Mouse (Mus musculus): ENCODE measurements around the gene Map3k12. TPM values are rescaled to one million over a fixed set of nuclear protein-coding genes. Genes with fewer than 3 reads are reported as not detected.

The Map3k12 gene
- polyA plus RNA-seq, 1 experiment from 2014 or later = 37.6 TPM

DNA sequence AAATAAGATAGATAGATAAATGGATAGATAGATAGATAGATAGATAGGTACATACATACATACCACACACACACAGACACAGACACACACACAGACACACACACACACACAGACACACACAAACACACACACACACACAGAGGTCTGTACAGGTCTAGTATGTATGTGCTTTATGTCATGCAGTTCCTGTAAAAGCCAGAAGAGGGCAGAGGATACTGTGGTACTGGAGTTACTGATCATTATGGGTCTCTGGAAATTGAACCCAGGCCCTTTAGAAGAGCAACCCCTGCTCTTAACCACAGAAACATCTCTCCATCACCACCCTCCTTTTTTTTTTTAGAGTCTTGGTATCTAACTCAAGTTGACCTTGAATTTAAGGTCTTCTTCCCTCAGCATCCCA lies 53.2 kb downstream of the Map3k12 start:
- H3K9me3 ChIP-seq (replicated peaks) = no peaks in the 10 kb centered on the region
- H3K27me3 ChIP-seq = no peaks in the 10 kb centered on the region
- H3K9ac ChIP-seq = no peak overlapping the region
- H3K36me3 ChIP-seq (ENCODE audit: poor library complexity, severe bottlenecking) = peaks cover 6% of the 10 kb centered on the region; the same call in 1 of the 2 replicates
- ATAC-seq = no peak
- no peak overlapping the region for H3K4me3 ChIP-seq
- H3K4me2 ChIP-seq = no peak overlapping the region
- no peak overlapping the region for H3K27ac ChIP-seq
- H3K4me1 ChIP-seq = peaks cover 15% of the 10 kb centered on the region

DNA sequence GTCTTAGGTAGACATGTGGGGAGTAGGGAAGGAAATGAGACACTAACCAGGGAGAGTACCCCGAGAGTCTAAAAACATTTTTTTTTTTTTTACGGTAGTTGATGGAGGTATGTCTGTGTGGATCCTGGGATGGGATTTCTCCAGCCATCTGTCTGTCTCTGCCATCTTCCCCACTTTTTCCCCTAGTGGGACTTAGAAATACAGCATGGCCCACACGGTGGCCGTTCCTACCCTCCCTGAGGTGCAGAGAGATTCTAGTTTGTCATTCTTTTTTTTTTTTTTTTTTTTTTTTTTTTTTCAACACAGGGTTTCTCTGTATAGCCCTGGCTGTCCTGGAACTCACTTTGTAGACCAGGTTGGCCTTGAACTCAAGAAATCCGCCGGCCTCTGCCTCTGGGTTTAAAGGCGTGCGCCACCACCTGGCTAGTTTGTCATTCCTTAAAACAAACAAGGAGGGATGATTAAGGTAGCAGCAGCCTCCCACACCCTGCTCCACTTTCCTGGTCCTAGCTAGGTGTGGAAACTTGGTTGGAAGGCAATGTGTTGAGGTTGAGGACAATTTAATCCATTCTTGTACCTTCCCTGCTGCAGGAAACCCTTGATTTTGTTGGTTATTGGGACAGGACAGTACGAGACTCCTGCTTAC lies 55.3 kb downstream of the Map3k12 start:
- no peaks in the 10 kb centered on the region for H3K27me3 ChIP-seq
- no peak overlapping the region for H3K27ac ChIP-seq
- H3K4me2 ChIP-seq = no peak overlapping the region
- H3K36me3 ChIP-seq (ENCODE audit: poor library complexity, severe bottlenecking) = peaks cover 6% of the 10 kb centered on the region; the same call in 1 of the 2 replicates
- no peak overlapping the region for H3K9ac ChIP-seq
- WGBS = 89% methylated on average over 9 of the region's 9 CpGs
- no peaks in the 10 kb centered on the region for H3K9me3 ChIP-seq (replicated peaks)
- H3K4me3 ChIP-seq = no peak overlapping the region
- H3K4me1 ChIP-seq = peaks cover 19% of the 10 kb centered on the region
- no peak for ATAC-seq

DNA sequence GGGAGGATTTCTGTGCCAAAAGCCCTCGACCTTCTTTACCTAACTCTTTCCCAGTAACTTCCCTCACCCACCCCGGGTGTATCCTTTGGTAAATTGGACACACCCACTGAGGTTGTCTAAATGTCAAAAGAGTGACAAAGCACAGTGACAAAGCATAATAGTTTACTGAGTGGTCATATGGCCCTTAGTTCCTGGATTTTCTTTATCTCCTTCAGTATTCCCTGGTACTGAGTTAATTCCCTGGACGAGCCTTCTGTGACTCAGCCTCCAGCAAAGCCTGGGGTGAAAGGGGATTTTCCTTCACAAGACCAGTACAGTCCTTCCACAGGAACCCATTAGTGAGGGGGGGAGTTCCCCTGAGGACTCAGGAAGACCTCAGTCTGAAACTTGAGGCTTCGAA lies 55.9 kb downstream of the Map3k12 start:
- Histone ChIP-seq H3K27me3 (no peaks in the 10 kb centered on the region), H3K9me3 (replicated peaks) (no peaks in the 10 kb centered on the region), H3K4me3 (no peak overlapping the region), H3K27ac (no peak overlapping the region), H3K9ac (no peak overlapping the region), H3K36me3 (ENCODE audit: poor library complexity, severe bottlenecking) (peaks cover 6% of the 10 kb centered on the region; the same call in 1 of the 2 replicates), H3K4me2 (no peak overlapping the region), H3K4me1 (peaks cover 19% of the 10 kb centered on the region)
- ATAC-seq = no peak
- WGBS = 78% methylated on average over 4 of the region's 4 CpGs

DNA sequence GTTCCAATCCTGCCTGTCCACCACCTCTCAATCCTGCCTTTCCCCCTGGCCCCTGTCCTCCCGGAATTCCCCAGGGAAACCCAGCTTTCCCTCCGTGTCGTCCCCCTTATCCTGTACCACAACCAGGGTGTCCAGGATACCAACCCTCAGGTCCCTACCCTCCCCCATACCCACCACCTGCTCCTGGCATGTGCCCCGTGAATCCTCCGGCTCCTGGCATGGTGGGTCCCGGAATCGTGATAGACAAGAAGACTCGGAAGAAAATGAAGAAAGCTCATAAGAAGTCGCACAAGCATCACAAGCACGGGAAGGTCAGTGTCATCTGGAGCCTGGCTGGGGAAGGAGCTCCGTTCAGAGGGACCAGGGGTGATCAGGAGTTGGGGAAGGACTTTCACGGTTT lies 56.5 kb downstream of the Map3k12 start:
- WGBS = 86% methylated on average over 12 of the region's 12 CpGs
- no peak for ATAC-seq
- H3K4me2 ChIP-seq = peak overlapping the region; percentile 62; the same call in 1 of the 2 replicates

DNA sequence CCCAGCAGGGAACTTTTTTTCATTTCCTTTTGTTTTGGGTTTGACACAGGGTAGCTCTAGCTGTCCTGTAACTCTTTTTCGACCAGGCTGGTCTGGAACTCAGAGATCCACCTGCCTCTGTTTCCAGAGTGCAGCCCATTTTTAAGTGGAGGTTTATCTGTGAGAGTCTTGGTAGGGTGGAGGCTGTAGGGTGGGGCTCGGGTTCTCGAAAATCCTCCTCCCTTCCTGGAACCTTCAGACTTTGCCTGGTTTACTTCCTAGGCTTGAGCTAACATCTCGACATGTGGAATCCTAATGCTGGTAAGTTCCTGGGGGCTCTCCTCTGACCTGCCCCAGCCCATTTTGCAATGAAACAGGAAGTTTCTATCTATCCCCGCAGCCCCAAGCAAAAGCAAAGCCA lies 57.0 kb downstream of the Map3k12 start:
- no peak for ATAC-seq
- Histone ChIP-seq H3K4me1 (peaks cover 19% of the 10 kb centered on the region), H3K4me2 (peak overlapping the region; percentile 62), H3K27ac (no peak overlapping the region), H3K9me3 (replicated peaks) (no peaks in the 10 kb centered on the region), H3K9ac (no peak overlapping the region), H3K36me3 (ENCODE audit: poor library complexity, severe bottlenecking) (peaks cover 6% of the 10 kb centered on the region; the same call in 1 of the 2 replicates), H3K4me3 (peak overlapping the region; percentile 47), H3K27me3 (no peaks in the 10 kb centered on the region)
- 74% methylated on average over 5 of the region's 5 CpGs for WGBS

More for the DNA sequence above, 56.5 kb downstream of the Map3k12 start:
- Histone ChIP-seq H3K27me3 (no peaks in the 10 kb centered on the region), H3K9ac (no peak overlapping the region), H3K27ac (no peak overlapping the region), H3K9me3 (replicated peaks) (no peaks in the 10 kb centered on the region), H3K36me3 (ENCODE audit: poor library complexity, severe bottlenecking) (peaks cover 6% of the 10 kb centered on the region; the same call in 1 of the 2 replicates), H3K4me1 (peaks cover 19% of the 10 kb centered on the region), H3K4me3 (no peak overlapping the region)

DNA sequence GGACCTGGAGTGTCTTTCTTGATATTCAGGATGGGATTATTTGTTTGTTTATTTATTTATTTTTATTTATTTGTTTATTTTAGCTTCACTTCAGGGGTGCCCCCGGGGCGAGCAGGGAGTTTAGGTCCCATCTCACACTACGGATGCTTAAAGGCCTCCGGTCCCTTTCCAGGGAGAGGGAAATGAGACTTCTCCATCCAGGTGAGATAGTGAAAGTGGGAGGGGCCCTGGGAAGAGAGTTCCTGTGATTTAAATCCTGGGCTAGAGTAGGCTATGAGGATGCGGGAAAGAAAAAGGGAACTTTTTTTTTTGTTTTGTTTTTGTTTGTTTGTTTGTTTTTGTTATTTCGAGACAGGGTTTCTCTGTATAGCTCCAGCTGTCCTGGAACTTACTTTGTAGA lies 57.5 kb downstream of the Map3k12 start:
- Histone ChIP-seq H3K9ac (peak overlapping the region; percentile 47), H3K9me3 (replicated peaks) (no peaks in the 10 kb centered on the region), H3K4me2 (peak overlapping the region; percentile 62), H3K36me3 (ENCODE audit: poor library complexity, severe bottlenecking) (peaks cover 6% of the 10 kb centered on the region; the same call in 1 of the 2 replicates), H3K27me3 (no peaks in the 10 kb centered on the region), H3K4me3 (peak overlapping the region; percentile 47), H3K4me1 (peaks cover 19% of the 10 kb centered on the region), H3K27ac (no peak overlapping the region)
- no peak for ATAC-seq
- WGBS = 39% methylated on average over 6 of the region's 6 CpGs

DNA sequence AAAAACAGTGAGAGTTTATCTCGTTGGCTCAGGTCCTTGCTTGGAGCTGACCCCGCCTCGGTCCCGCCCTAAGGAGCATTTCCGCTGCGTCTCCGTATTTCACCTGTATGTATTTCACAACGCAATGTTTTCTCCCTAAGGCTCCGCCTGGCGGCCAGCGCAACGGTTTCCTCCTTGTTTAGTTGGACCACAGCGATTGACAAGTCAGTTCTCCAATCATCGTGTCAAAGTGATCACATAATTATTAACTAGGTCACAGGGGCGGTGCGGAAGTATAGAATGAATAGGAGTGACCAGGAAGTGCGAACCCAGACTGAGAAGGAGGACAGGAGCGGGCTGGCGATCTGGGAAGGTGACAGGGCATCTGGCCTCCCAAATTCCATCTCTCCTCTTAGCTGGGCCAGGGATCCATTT lies 58.0 kb downstream of the Map3k12 start, which contains the start of gene Prr13:
TSS of gene Prr13 (plus strand) at position 125 of the 414 bp plus-strand sequence.
- peak within 1 kb of the TSS; percentile 47 for H3K9ac ChIP-seq
- H3K4me2 ChIP-seq = peak within 1 kb of the TSS; percentile 62
- no peaks in the 10 kb centered on the region for H3K9me3 ChIP-seq (replicated peaks)
- peaks cover 19% of the 10 kb centered on the region for H3K4me1 ChIP-seq
- under 1% methylated on average over 19 of the region's 19 CpGs for WGBS
- H3K27me3 ChIP-seq = no peaks in the 10 kb centered on the region
- peak; percentile 91 for ATAC-seq
- no peak within 1 kb of the TSS for H3K27ac ChIP-seq
- H3K36me3 ChIP-seq (ENCODE audit: poor library complexity, severe bottlenecking) = peaks cover 6% of the 10 kb centered on the region; the same call in 1 of the 2 replicates
- H3K4me3 ChIP-seq = peak within 1 kb of the TSS; percentile 47

DNA sequence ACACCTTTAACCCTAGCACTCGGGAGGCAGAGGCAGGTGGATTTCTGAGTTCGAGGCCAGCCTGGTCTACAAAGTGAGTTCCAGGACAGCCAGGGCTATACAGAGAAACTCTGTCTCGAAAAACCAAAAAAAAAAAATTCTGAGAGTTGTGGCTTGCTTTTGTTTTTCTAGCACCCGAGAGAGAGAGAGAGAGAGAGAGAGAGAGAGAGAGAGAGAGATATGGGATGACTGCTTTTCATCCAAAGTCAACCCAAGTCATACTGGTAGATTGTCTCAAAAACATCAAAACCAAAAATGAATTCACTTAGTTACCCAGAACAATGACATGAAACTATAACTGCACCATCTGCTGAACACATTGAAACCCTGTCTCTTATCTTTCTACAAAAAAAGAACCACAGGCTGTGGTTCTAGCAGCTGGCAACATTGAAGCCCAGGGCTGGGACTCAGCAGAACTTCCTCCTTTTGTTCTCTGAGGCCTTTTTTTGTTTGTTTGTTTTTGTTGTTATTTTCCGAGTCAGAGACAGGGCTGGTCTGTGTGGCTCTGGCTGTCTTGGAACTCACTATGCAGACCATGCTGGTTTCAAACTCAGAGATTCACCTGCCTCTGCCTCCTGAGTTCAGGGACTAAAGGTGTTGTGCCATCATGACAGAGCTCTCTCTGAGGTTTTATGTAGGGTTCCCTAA lies 58.7 kb downstream of the Map3k12 start:
- WGBS = 80% methylated on average over 5 of the region's 5 CpGs
- H3K9me3 ChIP-seq (replicated peaks) = no peaks in the 10 kb centered on the region
- peak overlapping the region; percentile 62 for H3K4me2 ChIP-seq
- H3K27ac ChIP-seq = no peak overlapping the region
- H3K9ac ChIP-seq = peak overlapping the region; percentile 47; the same call in 1 of the 2 replicates
- H3K4me1 ChIP-seq = peaks cover 19% of the 10 kb centered on the region
- ATAC-seq = peak; percentile 53; the same call in 1 of the 2 replicates
- H3K4me3 ChIP-seq = peak overlapping the region; percentile 47
- no peaks in the 10 kb centered on the region for H3K27me3 ChIP-seq
- H3K36me3 ChIP-seq (ENCODE audit: poor library complexity, severe bottlenecking) = peaks cover 6% of the 10 kb centered on the region; the same call in 1 of the 2 replicates

DNA sequence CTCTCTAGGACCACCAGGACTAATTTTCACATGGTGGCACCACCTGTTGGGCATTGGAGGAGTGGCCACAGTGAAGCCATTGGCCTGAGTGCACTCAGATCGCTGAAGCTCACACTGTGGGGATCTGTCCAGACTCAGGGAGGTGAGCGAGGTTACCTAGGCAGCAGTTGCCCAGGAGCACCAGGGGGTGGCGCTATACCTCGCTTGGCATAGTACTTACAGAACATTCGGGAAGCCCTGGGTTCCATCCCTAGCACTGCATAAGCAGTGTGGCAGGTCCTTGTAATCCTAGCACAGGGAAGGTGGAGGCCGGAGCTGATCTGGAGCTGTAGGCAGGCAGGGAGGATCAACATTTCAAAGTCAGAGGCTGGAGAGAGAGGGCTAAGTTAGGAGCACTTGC lies 60.9 kb downstream of the Map3k12 start:
- Histone ChIP-seq H3K4me2 (no peak overlapping the region), H3K9ac (no peak overlapping the region), H3K27me3 (no peaks in the 10 kb centered on the region), H3K9me3 (replicated peaks) (no peaks in the 10 kb centered on the region), H3K36me3 (ENCODE audit: poor library complexity, severe bottlenecking) (no peaks in the 10 kb centered on the region), H3K4me1 (peaks cover 19% of the 10 kb centered on the region), H3K4me3 (no peak overlapping the region), H3K27ac (no peak overlapping the region)
- WGBS = 35% methylated on average over 6 of the region's 6 CpGs
- ATAC-seq = no peak

DNA sequence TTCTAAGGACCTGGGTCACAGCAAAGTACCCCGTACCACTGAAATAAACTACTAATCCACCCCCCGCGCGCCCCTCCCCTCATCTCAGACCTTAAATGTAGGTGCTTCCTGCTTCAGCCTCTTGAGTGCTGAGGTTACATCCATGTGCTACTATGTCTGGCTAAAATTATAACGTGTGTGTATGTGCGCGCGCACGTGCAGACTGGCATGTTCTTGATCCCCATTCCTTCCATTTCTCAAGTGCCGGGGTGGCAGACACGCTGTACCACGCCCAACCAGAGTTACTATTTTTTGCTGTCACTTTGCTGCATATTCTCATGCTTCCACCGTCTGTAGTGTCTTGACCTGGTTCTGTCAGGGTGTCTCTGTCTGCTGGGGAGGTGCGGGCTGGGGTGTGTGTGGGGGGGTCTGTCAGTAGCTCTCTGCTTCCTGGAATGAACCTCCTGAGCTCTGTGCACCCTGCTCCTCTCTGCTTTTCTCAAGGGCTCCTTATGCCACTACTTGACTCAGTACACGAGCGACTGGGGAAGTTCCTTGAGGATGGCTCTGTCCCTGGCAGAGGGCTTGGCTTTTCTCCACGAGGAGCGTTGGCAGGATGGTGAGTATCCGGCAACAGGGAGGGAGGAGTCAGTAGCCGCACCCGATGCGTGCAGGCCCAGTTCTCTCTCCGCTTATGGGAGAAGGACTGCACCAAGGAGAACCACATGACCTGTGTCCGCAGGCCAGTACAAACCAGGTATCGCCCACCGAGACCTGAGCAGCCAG lies 65.0 kb downstream of the Map3k12 start:
- no peak overlapping the region for H3K4me2 ChIP-seq
- H3K27ac ChIP-seq = no peak overlapping the region
- no peaks in the 10 kb centered on the region for H3K4me1 ChIP-seq
- no peaks in the 10 kb centered on the region for H3K36me3 ChIP-seq (ENCODE audit: poor library complexity, severe bottlenecking)
- no peak for ATAC-seq
- no peaks in the 10 kb centered on the region for H3K27me3 ChIP-seq
- H3K9ac ChIP-seq = no peak overlapping the region
- H3K4me3 ChIP-seq = no peak overlapping the region
- 85% methylated on average over 26 of the region's 26 CpGs for WGBS
- H3K9me3 ChIP-seq (replicated peaks) = no peaks in the 10 kb centered on the region

DNA sequence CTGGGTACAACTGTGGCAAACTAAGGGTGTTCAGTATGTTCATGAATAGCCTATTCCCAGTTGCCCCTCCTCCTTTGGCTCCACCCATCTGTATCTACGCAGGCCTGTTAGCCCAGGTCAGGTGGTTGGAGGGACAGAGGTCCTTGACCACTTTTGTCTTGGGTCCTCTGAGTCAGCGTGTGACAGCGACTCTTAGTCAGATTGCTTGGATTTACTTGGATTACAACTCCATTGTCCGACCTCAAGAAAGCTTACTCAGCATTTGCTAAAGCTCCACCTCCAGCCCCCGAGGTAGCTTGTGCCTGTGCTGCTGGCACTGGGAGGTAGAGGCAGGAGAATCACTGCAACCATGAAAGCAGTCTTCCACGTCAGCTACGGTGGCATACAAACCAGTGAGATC lies 65.9 kb downstream of the Map3k12 start:
- Histone ChIP-seq H3K4me2 (no peak overlapping the region), H3K27me3 (no peaks in the 10 kb centered on the region), H3K27ac (no peak overlapping the region), H3K4me3 (no peak overlapping the region), H3K9me3 (replicated peaks) (no peaks in the 10 kb centered on the region), H3K4me1 (no peaks in the 10 kb centered on the region), H3K36me3 (ENCODE audit: poor library complexity, severe bottlenecking) (no peaks in the 10 kb centered on the region), H3K9ac (no peak overlapping the region)
- WGBS = 27% methylated on average over 7 of the region's 7 CpGs
- no peak for ATAC-seq

DNA sequence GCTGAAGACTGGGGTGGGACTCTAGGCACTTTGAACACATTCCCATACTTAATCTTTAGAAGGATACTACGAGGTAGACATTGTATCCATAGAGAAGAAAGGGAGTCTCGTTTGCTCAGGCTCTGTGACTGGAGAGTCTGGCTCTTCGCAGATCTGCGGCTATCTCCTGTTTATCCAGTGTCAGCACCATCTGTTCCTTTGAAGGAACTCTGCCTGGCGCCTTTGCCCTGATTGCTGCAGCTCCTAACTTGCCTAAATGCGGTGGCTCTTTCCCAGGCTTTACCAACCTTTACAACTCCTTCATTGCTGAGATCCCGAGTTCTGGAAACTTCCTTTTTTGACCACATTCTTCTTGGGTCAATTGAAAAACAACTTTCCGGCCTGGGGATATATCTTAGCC lies 67.5 kb downstream of the Map3k12 start:
- Histone ChIP-seq H3K9me3 (replicated peaks) (no peaks in the 10 kb centered on the region), H3K27me3 (no peaks in the 10 kb centered on the region), H3K4me1 (no peaks in the 10 kb centered on the region), H3K27ac (no peak overlapping the region), H3K9ac (no peak overlapping the region), H3K36me3 (ENCODE audit: poor library complexity, severe bottlenecking) (no peaks in the 10 kb centered on the region), H3K4me3 (no peak overlapping the region), H3K4me2 (no peak overlapping the region)
- whole genome bisulfite sequencing = 73% methylated on average over 8 of the region's 8 CpGs
- ATAC-seq = no peak

Measured in forebrain, embryonic 13.5 days (tissue).